Mouse (Mus musculus) lung, postnatal 0 days (tissue): ENCODE measurements at regions not wholly inside any gene's neighbourhood (a gene's known extent, or its start where the extent isn't known, plus 50 kb on each side); places are given as distances from the start of the nearest gene placed in this dataset.

Experiments used
- ATAC-seq: fragments of 200-750 bp; cut with Nextera tagmentation; 2 replicates; pipeline ENCODE4 v1.8.0; 2017; ENCODE audit warnings: moderate library complexity
- DNase-seq: peaks from one replicate; pipeline ENCODE4 v3.0.0-alpha.2; 2016; ENCODE audit warnings: low spot score
- H3K27ac ChIP-seq: fragments of 300-500 bp; sonication (generic); 2 replicates; pipeline ENCODE4 v1.5.1; 2014; ENCODE audit warnings: antibody characterized with exemption, mild to moderate bottlenecking, low read length, mixed read lengths
- H3K27me3 ChIP-seq: fragments of 300-500 bp; sonication (generic); replicated peaks from 2 replicates; pipeline ENCODE4 v1.6.1; 2014; ENCODE audit warnings: low read length, mixed read lengths; ENCODE audit not compliant: insufficient read depth
- H3K36me3 ChIP-seq: fragments of 300-500 bp; sonication (generic); 2 replicates; pipeline ENCODE4 v1.6.1; 2014; ENCODE audit warnings: low read length, mixed read lengths; ENCODE audit not compliant: insufficient read depth
- H3K4me1 ChIP-seq: fragments of 300-500 bp; sonication (generic); 2 replicates; pipeline ENCODE4 v1.6.1; 2014; ENCODE audit warnings: antibody characterized with exemption, low read depth, low read length, mixed read lengths; ENCODE audit not compliant: insufficient read depth
- H3K4me2 ChIP-seq: fragments of 300-500 bp; sonication (generic); replicated peaks from 2 replicates; pipeline ENCODE4 v1.6.1; 2014; ENCODE audit warnings: low read depth, mild to moderate bottlenecking, low read length, moderate library complexity, mixed read lengths
- H3K4me3 ChIP-seq: fragments of 300-500 bp; sonication (generic); 2 replicates; pipeline ENCODE4 v1.5.1; 2014; ENCODE audit warnings: low read depth, low read length
- H3K9ac ChIP-seq: fragments of 300-500 bp; sonication (generic); replicated peaks from 2 replicates; pipeline ENCODE4 v1.6.1; 2014; ENCODE audit warnings: low read depth, mild to moderate bottlenecking
- H3K9me3 ChIP-seq: fragments of 300-500 bp; sonication (generic); 2 replicates; pipeline ENCODE4 v1.6.1; 2016; ENCODE audit warnings: low read length, mixed read lengths
- CTCF ChIP-seq: IDR thresholded peaks from 2 replicates; pipeline ENCODE4 v1.5.1; 2016; ENCODE audit warnings: antibody characterized with exemption, mild to moderate bottlenecking
- EP300 ChIP-seq: IDR thresholded peaks from 2 replicates; pipeline ENCODE4 v1.6.1; 2016; ENCODE audit warnings: antibody characterized with exemption, mild to moderate bottlenecking, control low read depth
- WGBS: fragments of 180-500 bp; shearing (Covaris S2); extraction: QIAGEN DNeasy Blood & Tissue Kit; methylation state at CpG from one replicate; pipeline ENCODE4 v1.1.7; 2014; 5-methylcytosine and 5-hydroxymethylcytosine counted together

- Histone ChIP-seq H3K4me2 (no peak overlapping the region), H3K9me3 (no peaks in the 10 kb centered on the region), H3K27ac (no peak overlapping the region), H3K27me3 (no peaks in the 10 kb centered on the region), H3K4me3 (no peak overlapping the region), H3K4me1 (no peaks in the 10 kb centered on the region), H3K36me3 (no peaks in the 10 kb centered on the region), H3K9ac (no peak overlapping the region)
- no peak for TF ChIP-seq EP300
- no peak for TF ChIP-seq CTCF
- ATAC-seq (no peak; the same call in 1 of the 2 replicates), DNase-seq (peak; percentile 24)
- 35% methylated on average over 2 of the region's 2 CpGs for WGBS
Measured at GRCm38 (mm10) chr12:60175750-60176149, 956.2 kb upstream of the Fbxo33 start.

- ATAC-seq (no peak), DNase-seq (no peak)
- Histone ChIP-seq H3K27ac (no peak overlapping the region), H3K27me3 (no peaks in the 10 kb centered on the region), H3K36me3 (no peaks in the 10 kb centered on the region), H3K4me2 (no peak overlapping the region), H3K4me1 (no peaks in the 10 kb centered on the region), H3K4me3 (no peak overlapping the region), H3K9ac (no peak overlapping the region), H3K9me3 (no peaks in the 10 kb centered on the region)
- 80% methylated on average over 4 of the region's 4 CpGs for WGBS
- TF ChIP-seq EP300 (no peak), CTCF (no peak)
Measured at GRCm38 (mm10) chr12:60150266-60150665, 930.7 kb upstream of the Fbxo33 start.

- no peak for TF ChIP-seq CTCF
- TF ChIP-seq EP300 = no peak
- DNase-seq = no peak
- WGBS = 64% methylated on average over 1 of the region's 1 CpGs
- Histone ChIP-seq H3K4me3 (no peak overlapping the region), H3K27ac (no peak overlapping the region), H3K4me2 (no peak overlapping the region), H3K36me3 (no peaks in the 10 kb centered on the region), H3K27me3 (no peaks in the 10 kb centered on the region), H3K9me3 (no peaks in the 10 kb centered on the region), H3K9ac (no peak overlapping the region), H3K4me1 (no peaks in the 10 kb centered on the region)
- ATAC-seq = no peak
Measured at GRCm38 (mm10) chr12:60147364-60147763, 927.8 kb upstream of the Fbxo33 start.
